Comparison of ENCODE assay signal across 31 mouse cellular contexts in the genomic region with DNA sequence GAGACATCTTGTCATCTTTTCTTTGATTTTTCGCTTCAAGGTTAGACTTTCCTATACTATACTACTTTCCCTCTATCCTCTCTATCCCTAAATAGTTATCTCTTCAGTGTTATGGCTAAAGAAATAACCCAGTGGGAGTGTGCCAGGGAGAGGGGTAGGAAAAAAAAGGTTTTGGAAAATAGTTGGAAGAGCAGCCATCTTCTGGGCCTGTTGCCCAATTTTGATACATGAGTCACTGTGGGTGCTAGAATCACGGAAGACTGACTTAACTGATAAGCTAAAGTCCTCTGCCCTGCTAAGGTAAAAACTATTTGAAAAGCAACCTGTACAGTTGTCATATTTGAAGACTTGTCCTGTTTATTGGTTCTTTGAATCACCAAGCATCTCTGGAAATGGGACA. TPM values are rescaled to one million over a fixed set of nuclear protein-coding genes. Genes with fewer than 3 reads are reported as not detected.
DNase-seq lines count a peak whose midpoint lies in the region; ATAC-seq and TF ChIP-seq lines count a peak whose summit lies in the region.
"Had no signal": no experiment of that assay in that cellular context is flagged by ENCODE, and none has a peak within 500 bp of the region (broad histone marks: within the 10 kb centered on the region; RNA-seq: fewer than 3 reads in every experiment).

No protein-coding gene starts in this region.

- intact Hi-C loops in left cerebral cortex, adult 2 months (cut with DNase I): loop anchor here (5.0 to 10.0 kb wide), 3 partner anchors 76 to 248 kb away; no protein-coding TSS in a partner anchor

- no peak for TF ChIP-seq POLR2A in MEL (IDR thresholded peaks at IDR 0.05; ENCODE audit: control insufficient read depth in 1 of 2, insufficient read depth in 1 of 2, low read depth in 1 of 2, low read length in 2 of 2, poor library complexity in 1 of 2)

- no peaks in the 10 kb centered on the region for H3K79me2 ChIP-seq in MEL (ENCODE audit: control insufficient read depth, insufficient read depth, low read length, poor library complexity)

- ATAC-seq in cerebellum, adult (ENCODE audit: insufficient number of reproducible peaks, low FRiP score, low TSS enrichment): no peak
- ATAC-seq in heart, embryonic 11.5 days (replicated peaks; ENCODE audit: insufficient number of reproducible peaks, low FRiP score, low TSS enrichment): no peak
- ATAC-seq: forebrain, embryonic 16.5 days; hindbrain, embryonic 16.5 days; midbrain, embryonic 13.5 days had no signal

- no peaks in the 10 kb centered on the region for H3K9me3 ChIP-seq in MEL (replicated peaks; ENCODE audit: insufficient read depth, low read length)
- no peaks in the 10 kb centered on the region for H3K9me3 ChIP-seq in heart, embryonic 11.5 days (replicated peaks; ENCODE audit: control insufficient read depth, low read length)
- H3K9me3 ChIP-seq: embryonic facial prominence, embryonic 12.5 days; forebrain, embryonic 10.5 days; heart, embryonic 15.5 days; kidney, embryonic 15.5 days; limb, embryonic 15.5 days; liver, embryonic 13.5 days; midbrain, embryonic 13.5 days; neural tube, embryonic 13.5 days; stomach, embryonic 15.5 days had no signal

- H3K36me3 ChIP-seq in MEL (ENCODE audit: control insufficient read depth in 1 of 2, insufficient read depth in 2 of 2, low read length in 2 of 2): no peaks in the 10 kb centered on the region
- no peaks in the 10 kb centered on the region for H3K36me3 ChIP-seq in heart, embryonic 11.5 days (ENCODE audit: control insufficient read depth, insufficient read depth, low read length)
- H3K36me3 ChIP-seq: embryonic facial prominence, embryonic 12.5 days; heart, embryonic 15.5 days; liver, embryonic 13.5 days; midbrain, embryonic 13.5 days; neural tube, embryonic 13.5 days; stomach, embryonic 15.5 days had no signal

- TF ChIP-seq RAD21 in MEL (IDR thresholded peaks at IDR 0.05; ENCODE audit: low read depth, low read length): no peak

- peak overlapping the region; percentile 26; the same call in 1 of the 2 replicates for H3K27ac ChIP-seq in left cerebral cortex, adult 2 months
- H3K27ac ChIP-seq in MEL (ENCODE audit: control insufficient read depth, low read depth, low read length): no peak overlapping the region
- H3K27ac ChIP-seq in heart, embryonic 11.5 days (ENCODE audit: low read depth, low read length): no peak overlapping the region
- H3K27ac ChIP-seq: embryonic facial prominence, embryonic 12.5 days; forebrain, embryonic 10.5 days; heart, embryonic 15.5 days; kidney, embryonic 15.5 days; layer of hippocampus, adult 2 months; limb, embryonic 15.5 days; liver, embryonic 13.5 days; macrophage; midbrain, embryonic 13.5 days; neural tube, embryonic 13.5 days; stomach, embryonic 15.5 days had no signal

- TF ChIP-seq CTCF in left cerebral cortex, adult 2 months (IDR thresholded peaks at IDR 0.05): no peak
- no peak for TF ChIP-seq CTCF in MEL (IDR thresholded peaks at IDR 0.05 in 2 of 3, conservative IDR thresholded peaks at IDR 0.05 in 1 of 3; ENCODE audit: control insufficient read depth in 1 of 3, insufficient read depth in 1 of 3, low read depth in 2 of 3, low read length in 3 of 3, poor library complexity in 1 of 3, severe bottlenecking in 1 of 3)

- H3K4me3 ChIP-seq in left cerebral cortex, adult 2 months: no peak overlapping the region
- no peak overlapping the region for H3K4me3 ChIP-seq in MEL (ENCODE audit: control insufficient read depth in 1 of 2, insufficient read depth in 1 of 2, low read depth in 2 of 2, low read length in 2 of 2)
- H3K4me3 ChIP-seq in heart, embryonic 11.5 days (ENCODE audit: low read depth, low read length): no peak overlapping the region
- H3K4me3 ChIP-seq: embryonic facial prominence, embryonic 12.5 days; forebrain, embryonic 10.5 days; heart, embryonic 15.5 days; kidney, embryonic 15.5 days; layer of hippocampus, adult 2 months; limb, embryonic 15.5 days; liver, embryonic 13.5 days; midbrain, embryonic 13.5 days; neural tube, embryonic 13.5 days; stomach, embryonic 15.5 days had no signal

- peak; percentile 11 to 20 for DNase-seq in cerebellum, postnatal 10 days
- DNase-seq in left cerebral cortex, adult 2 months (ENCODE audit: extremely low spot score in 1 of 2, low spot score in 2 of 2): peak in 1 of 2 experiments; percentile 25
- no peak for DNase-seq in left cerebral cortex, adult 8-10 months (ENCODE audit: low spot score in 2 of 2)
- DNase-seq in MEL (ENCODE audit: low read depth, low spot score): peak; percentile 16
- peak; percentile 77 for DNase-seq in brain, adult 2 months (ENCODE audit: low read depth, low spot score)
- no peak for DNase-seq in thymus, adult 18-20 months
- DNase-seq: cerebellum, adult 11 months; cerebellum, adult 9-10 months; embryo, embryonic 11 days; gastrocnemius, postnatal 10 days; kidney, adult 18-20 months; kidney, postnatal 25 days; liver, embryonic 13.5 days; lung, adult 2 months; lung, postnatal 10 days; right cerebral cortex, postnatal 14 days; thymus, postnatal 25 days had no signal

- H3K27me3 ChIP-seq in MEL (ENCODE audit: control insufficient read depth in 1 of 2, insufficient read depth in 2 of 2, low read length in 2 of 2): no peaks in the 10 kb centered on the region
- H3K27me3 ChIP-seq in heart, embryonic 11.5 days (ENCODE audit: control insufficient read depth, insufficient read depth, low read length): no peaks in the 10 kb centered on the region
- H3K27me3 ChIP-seq: embryonic facial prominence, embryonic 12.5 days; heart, embryonic 15.5 days; kidney, embryonic 15.5 days; limb, embryonic 15.5 days; liver, embryonic 13.5 days; midbrain, embryonic 13.5 days; neural tube, embryonic 13.5 days; stomach, embryonic 15.5 days had no signal

- TF ChIP-seq EP300 in MEL (IDR thresholded peaks at IDR 0.05; ENCODE audit: low read depth in 1 of 2, low read length in 2 of 2): no peak

- H3K9ac ChIP-seq in MEL (ENCODE audit: control insufficient read depth, low read depth, low read length, poor library complexity, severe bottlenecking): no peak overlapping the region
- H3K9ac ChIP-seq in heart, embryonic 11.5 days (ENCODE audit: low read depth, low read length): no peak overlapping the region
- H3K9ac ChIP-seq: embryonic facial prominence, embryonic 12.5 days; heart, embryonic 15.5 days; kidney, embryonic 15.5 days; limb, embryonic 15.5 days; liver, embryonic 13.5 days; midbrain, embryonic 13.5 days; neural tube, embryonic 13.5 days; stomach, embryonic 15.5 days had no signal

- no peaks in the 10 kb centered on the region; a peak in 1 of 4 replicates for H3K4me1 ChIP-seq in MEL (ENCODE audit: control insufficient read depth in 1 of 2, insufficient read depth in 2 of 2, low read length in 2 of 2)
- H3K4me1 ChIP-seq in heart, embryonic 11.5 days (ENCODE audit: control insufficient read depth, insufficient read depth, low read length): no peaks in the 10 kb centered on the region
- H3K4me1 ChIP-seq: heart, embryonic 15.5 days; limb, embryonic 15.5 days; liver, embryonic 13.5 days; midbrain, embryonic 13.5 days; neural tube, embryonic 13.5 days; stomach, embryonic 15.5 days had no signal

- WGBS in heart, embryonic 11.5 days (ENCODE audit: insufficient replicate concordance): 80% methylated on average over 2 of the region's 2 CpGs

- H3K4me2 ChIP-seq in heart, embryonic 11.5 days: no peak overlapping the region
- H3K4me2 ChIP-seq: embryonic facial prominence, embryonic 12.5 days; heart, embryonic 15.5 days; kidney, embryonic 15.5 days; limb, embryonic 15.5 days; liver, embryonic 13.5 days; midbrain, embryonic 13.5 days; neural tube, embryonic 13.5 days; stomach, embryonic 15.5 days had no signal

TF ChIP-seq in MEL, 35 proteins besides CTCF, POLR2A, EP300 and RAD21:
- TF ChIP-seq SIN3A (IDR thresholded peaks at IDR 0.05; ENCODE audit: low read length) (no peak), NELFE (IDR thresholded peaks at IDR 0.05; ENCODE audit: low read depth, low read length) (no peak), MXI1 (IDR thresholded peaks at IDR 0.05; ENCODE audit: low read depth, low read length) (no peak), ZNF384 (IDR thresholded peaks at IDR 0.05; ENCODE audit: low read depth, low read length) (no peak), CHD2 (IDR thresholded peaks at IDR 0.05; ENCODE audit: low read length) (no peak), USF2 (IDR thresholded peaks at IDR 0.05; ENCODE audit: borderline replicate concordance in 1 of 2, insufficient read depth in 1 of 2, low read depth in 1 of 2, low read length in 2 of 2) (no peak), TBP (IDR thresholded peaks at IDR 0.05; ENCODE audit: low read depth, low read length) (no peak), SMC3 (IDR thresholded peaks at IDR 0.05; ENCODE audit: low read depth, low read length) (no peak), RCOR1 (IDR thresholded peaks at IDR 0.05; ENCODE audit: low read depth, low read length) (no peak), GABPA (IDR thresholded peaks at IDR 0.05; ENCODE audit: low read depth, low read length) (no peak)

RNA-seq across cellular contexts. Expression of a gene that starts 36.8 kb away (rescaled TPM):
- 100 to 1,000 TPM; 289 to 292 TPM for total RNA-seq in left cerebral cortex, adult 2 months (2021)
- 100 to 1,000 TPM; 246 to 311 (median 276) TPM for total RNA-seq in left cerebral cortex, adult 8-10 months (2022)
- 74.5 and 75.2 TPM in 2 replicates for total RNA-seq in MEL (2012; rRNA removed)
- 100 to 1,000 TPM in 1 of 2 experiments, 10 to 100 TPM in 1; 85.4 to 153 TPM for polyA plus RNA-seq in MEL (2012; ENCODE audit: insufficient read depth in 1 of 2, insufficient read length in 2 of 2, low read depth in 1 of 2, low replicate concordance in 2 of 2, missing spikeins in 1 of 2)
- polyA plus RNA-seq in heart, embryonic 11.5 days (2014; fragmentation: Nextera tagmentation; extraction: Ambion mirVana): 93.1 and 118 TPM in 2 replicates

Comparison
In these comparisons a context has a peak if more than half of its experiments do, and no peak if none do; other contexts are left out.
1. DNase-seq: peak in cerebellum, postnatal 10 days (2 of 2), MEL (single experiment) and brain, adult 2 months (single experiment); none in left cerebral cortex, adult 8-10 months (0 of 2) and thymus, adult 18-20 months (0 of 2).